Mouse (Mus musculus) CD4-positive naive resting alpha-beta T cell, adult 76 days (primary cell): ENCODE measurements around the gene Rtp1. TPM values are rescaled to one million over a fixed set of nuclear protein-coding genes. Genes with fewer than 3 reads are reported as not detected.

Source experiments
- total RNA-seq: library from RNA; stranded (reverse); gene quantifications from one replicate; pipeline ENCODE4 v1.2.4, GENCODE M21; 2023

Rtp1 gene
- total RNA-seq: not detected

GRCm38 (mm10) chr16:23428647-23429319 is at the start of gene Rtp1:
TSS of gene Rtp1 (plus strand) at chr16:23429133.

Other genes with a start within 250 kb of the Rtp1 start
- gene St6gal1, start 204.4 kb upstream of the Rtp1 start, total RNA-seq: 121 TPM
- gene Rtp4, start 91.2 kb downstream of the Rtp1 start, total RNA-seq: 23.0 TPM
- not detected for gene Masp1, start 91.7 kb downstream of the Rtp1 start, total RNA-seq